Mouse (Mus musculus): ENCODE results near the gene Chrna4. TPM values are rescaled to one million over a fixed set of nuclear protein-coding genes. Genes with fewer than 3 reads are reported as not detected.

Chrna4 gene
- polyA plus RNA-seq, 1 experiment from 2014 or later, result 62.4 TPM

- no peak overlapping the region for H3K27ac ChIP-seq (ENCODE audit: low read depth, low read length)
- no peak overlapping the region for H3K9ac ChIP-seq (replicated peaks; ENCODE audit: low read depth, low read length)
- no peaks in the 10 kb centered on the region for H3K9me3 ChIP-seq (ENCODE audit: control insufficient read depth, low read length)
- no peak overlapping the region for H3K4me2 ChIP-seq (ENCODE audit: low read depth, low read length)
- no peak overlapping the region for H3K4me3 ChIP-seq (ENCODE audit: low read depth, low read length)
- H3K27me3 ChIP-seq (ENCODE audit: control insufficient read depth, insufficient read depth, low read length), result no peaks in the 10 kb centered on the region
- no peak for ATAC-seq (ENCODE audit: low read depth)
- 18% methylated on average over 7 of the region's 7 CpGs for WGBS
- H3K36me3 ChIP-seq (ENCODE audit: control insufficient read depth, insufficient read depth, low read length), result no peaks in the 10 kb centered on the region
- no peaks in the 10 kb centered on the region for H3K4me1 ChIP-seq (ENCODE audit: control insufficient read depth, insufficient read depth, low read length)
Measured at GRCm38 (mm10) chr2:181048252-181048945, 5.1 kb upstream of the Chrna4 start.

- peaks cover 22% of the 10 kb centered on the region for H3K4me1 ChIP-seq (ENCODE audit: control insufficient read depth, insufficient read depth, low read length)
- H3K36me3 ChIP-seq (ENCODE audit: control insufficient read depth, insufficient read depth, low read length), result no peaks in the 10 kb centered on the region
- H3K4me3 ChIP-seq (ENCODE audit: low read depth, low read length), result no peak overlapping the region
- H3K9ac ChIP-seq (replicated peaks; ENCODE audit: low read depth, low read length), result no peak overlapping the region
- no peak overlapping the region for H3K27ac ChIP-seq (ENCODE audit: low read depth, low read length)
- 6% methylated on average over 3 of the region's 3 CpGs for WGBS
- no peak overlapping the region for H3K4me2 ChIP-seq (ENCODE audit: low read depth, low read length)
- H3K27me3 ChIP-seq (ENCODE audit: control insufficient read depth, insufficient read depth, low read length), result no peaks in the 10 kb centered on the region
- ATAC-seq (ENCODE audit: low read depth), result no peak
- H3K9me3 ChIP-seq (ENCODE audit: control insufficient read depth, low read length), result no peaks in the 10 kb centered on the region
Measured at GRCm38 (mm10) chr2:181044001-181044400, 655 bp upstream of the Chrna4 start.

GRCm38 (mm10) chr2:181042376-181042775 lies 970 bp downstream of the Chrna4 start:
- ATAC-seq (ENCODE audit: low read depth), result no peak
- Histone ChIP-seq H3K4me2 (ENCODE audit: low read depth, low read length) (no peak overlapping the region), H3K4me1 (ENCODE audit: control insufficient read depth, insufficient read depth, low read length) (peaks cover 22% of the 10 kb centered on the region), H3K36me3 (ENCODE audit: control insufficient read depth, insufficient read depth, low read length) (no peaks in the 10 kb centered on the region), H3K9ac (replicated peaks; ENCODE audit: low read depth, low read length) (no peak overlapping the region), H3K27me3 (ENCODE audit: control insufficient read depth, insufficient read depth, low read length) (no peaks in the 10 kb centered on the region), H3K27ac (ENCODE audit: low read depth, low read length) (no peak overlapping the region), H3K9me3 (ENCODE audit: control insufficient read depth, low read length) (no peaks in the 10 kb centered on the region), H3K4me3 (ENCODE audit: low read depth, low read length) (no peak overlapping the region)

GRCm38 (mm10) chr2:181041941-181042340 lies 1.4 kb downstream of the Chrna4 start:
- Histone ChIP-seq H3K4me2 (ENCODE audit: low read depth, low read length) (no peak overlapping the region), H3K27me3 (ENCODE audit: control insufficient read depth, insufficient read depth, low read length) (no peaks in the 10 kb centered on the region), H3K4me3 (ENCODE audit: low read depth, low read length) (no peak overlapping the region), H3K36me3 (ENCODE audit: control insufficient read depth, insufficient read depth, low read length) (no peaks in the 10 kb centered on the region), H3K9ac (replicated peaks; ENCODE audit: low read depth, low read length) (no peak overlapping the region), H3K4me1 (ENCODE audit: control insufficient read depth, insufficient read depth, low read length) (peaks cover 22% of the 10 kb centered on the region), H3K27ac (ENCODE audit: low read depth, low read length) (no peak overlapping the region), H3K9me3 (ENCODE audit: control insufficient read depth, low read length) (no peaks in the 10 kb centered on the region)
- ATAC-seq (ENCODE audit: low read depth), result peak; percentile 9; the same call in 1 of the 2 replicates
- 4% methylated on average over 7 of the region's 7 CpGs for WGBS

GRCm38 (mm10) chr2:181039356-181039680 lies 4.0 kb downstream of the Chrna4 start:
- Histone ChIP-seq H3K4me3 (ENCODE audit: low read depth, low read length) (peak overlapping the region; percentile 54), H3K4me2 (ENCODE audit: low read depth, low read length) (peak overlapping the region; percentile 70), H3K4me1 (ENCODE audit: control insufficient read depth, insufficient read depth, low read length) (peaks cover 22% of the 10 kb centered on the region), H3K27ac (ENCODE audit: low read depth, low read length) (no peak overlapping the region), H3K9ac (replicated peaks; ENCODE audit: low read depth, low read length) (peak overlapping the region; percentile 79), H3K9me3 (ENCODE audit: control insufficient read depth, low read length) (no peaks in the 10 kb centered on the region), H3K27me3 (ENCODE audit: control insufficient read depth, insufficient read depth, low read length) (no peaks in the 10 kb centered on the region), H3K36me3 (ENCODE audit: control insufficient read depth, insufficient read depth, low read length) (no peaks in the 10 kb centered on the region)
- ATAC-seq (ENCODE audit: low read depth), result 0 out of 2 replicates have a peak, but pooled peaks have one; percentile 6
- 0% methylated on average over 14 of the region's 16 CpGs for WGBS

- Histone ChIP-seq H3K27me3 (ENCODE audit: control insufficient read depth, insufficient read depth, low read length) (no peaks in the 10 kb centered on the region), H3K9ac (replicated peaks; ENCODE audit: low read depth, low read length) (peak overlapping the region; percentile 79), H3K4me1 (ENCODE audit: control insufficient read depth, insufficient read depth, low read length) (peaks cover 22% of the 10 kb centered on the region), H3K27ac (ENCODE audit: low read depth, low read length) (peak overlapping the region; percentile 48; the same call in 1 of the 2 replicates), H3K9me3 (ENCODE audit: control insufficient read depth, low read length) (no peaks in the 10 kb centered on the region), H3K4me3 (ENCODE audit: low read depth, low read length) (peak overlapping the region; percentile 54), H3K4me2 (ENCODE audit: low read depth, low read length) (peak overlapping the region; percentile 70), H3K36me3 (ENCODE audit: control insufficient read depth, insufficient read depth, low read length) (no peaks in the 10 kb centered on the region)
- ATAC-seq (ENCODE audit: low read depth), result peak; percentile 22; the same call in 1 of the 2 replicates
- WGBS, result 2% methylated on average over 48 of the region's 63 CpGs
Measured at GRCm38 (mm10) chr2:181038644-181039355, 4.5 kb downstream of the Chrna4 start.

- no peak overlapping the region for H3K4me3 ChIP-seq (ENCODE audit: low read depth, low read length)
- H3K9ac ChIP-seq (replicated peaks; ENCODE audit: low read depth, low read length), result no peak overlapping the region
- H3K9me3 ChIP-seq (ENCODE audit: control insufficient read depth, low read length), result no peaks in the 10 kb centered on the region
- peaks cover 6% of the 10 kb centered on the region for H3K4me1 ChIP-seq (ENCODE audit: control insufficient read depth, insufficient read depth, low read length)
- H3K27ac ChIP-seq (ENCODE audit: low read depth, low read length), result no peak overlapping the region
- no peak overlapping the region for H3K4me2 ChIP-seq (ENCODE audit: low read depth, low read length)
- no peak for ATAC-seq (ENCODE audit: low read depth)
- no peaks in the 10 kb centered on the region for H3K27me3 ChIP-seq (ENCODE audit: control insufficient read depth, insufficient read depth, low read length)
- 85% methylated on average over 6 of the region's 6 CpGs for WGBS
- H3K36me3 ChIP-seq (ENCODE audit: control insufficient read depth, insufficient read depth, low read length), result no peaks in the 10 kb centered on the region
Measured at GRCm38 (mm10) chr2:181036561-181036960, 6.8 kb downstream of the Chrna4 start.

GRCm38 (mm10) chr2:181035186-181035585 lies 8.2 kb downstream of the Chrna4 start:
- Histone ChIP-seq H3K9ac (replicated peaks; ENCODE audit: low read depth, low read length) (no peak overlapping the region), H3K27ac (ENCODE audit: low read depth, low read length) (no peak overlapping the region), H3K4me3 (ENCODE audit: low read depth, low read length) (no peak overlapping the region), H3K4me2 (ENCODE audit: low read depth, low read length) (no peak overlapping the region), H3K4me1 (ENCODE audit: control insufficient read depth, insufficient read depth, low read length) (peaks cover 4% of the 10 kb centered on the region), H3K9me3 (ENCODE audit: control insufficient read depth, low read length) (no peaks in the 10 kb centered on the region), H3K36me3 (ENCODE audit: control insufficient read depth, insufficient read depth, low read length) (no peaks in the 10 kb centered on the region), H3K27me3 (ENCODE audit: control insufficient read depth, insufficient read depth, low read length) (no peaks in the 10 kb centered on the region)
- no peak for ATAC-seq (ENCODE audit: low read depth)
- 84% methylated on average over 7 of the region's 7 CpGs for WGBS

GRCm38 (mm10) chr2:181033310-181033709 lies 10.0 kb downstream of the Chrna4 start:
- Histone ChIP-seq H3K9me3 (ENCODE audit: control insufficient read depth, low read length) (no peaks in the 10 kb centered on the region), H3K27me3 (ENCODE audit: control insufficient read depth, insufficient read depth, low read length) (no peaks in the 10 kb centered on the region), H3K4me1 (ENCODE audit: control insufficient read depth, insufficient read depth, low read length) (no peaks in the 10 kb centered on the region), H3K4me2 (ENCODE audit: low read depth, low read length) (no peak overlapping the region), H3K27ac (ENCODE audit: low read depth, low read length) (no peak overlapping the region), H3K4me3 (ENCODE audit: low read depth, low read length) (no peak overlapping the region), H3K36me3 (ENCODE audit: control insufficient read depth, insufficient read depth, low read length) (no peaks in the 10 kb centered on the region), H3K9ac (replicated peaks; ENCODE audit: low read depth, low read length) (no peak overlapping the region)
- 60% methylated on average over 6 of the region's 6 CpGs for WGBS
- no peak for ATAC-seq (ENCODE audit: low read depth)
